Mouse (Mus musculus): ENCODE measurements around the gene Ago3. TPM values are rescaled to one million over a fixed set of nuclear protein-coding genes. Genes with fewer than 3 reads are reported as not detected.

Gene Ago3
- polyA plus RNA-seq, 1 experiment, result 20.7 TPM

DNA sequence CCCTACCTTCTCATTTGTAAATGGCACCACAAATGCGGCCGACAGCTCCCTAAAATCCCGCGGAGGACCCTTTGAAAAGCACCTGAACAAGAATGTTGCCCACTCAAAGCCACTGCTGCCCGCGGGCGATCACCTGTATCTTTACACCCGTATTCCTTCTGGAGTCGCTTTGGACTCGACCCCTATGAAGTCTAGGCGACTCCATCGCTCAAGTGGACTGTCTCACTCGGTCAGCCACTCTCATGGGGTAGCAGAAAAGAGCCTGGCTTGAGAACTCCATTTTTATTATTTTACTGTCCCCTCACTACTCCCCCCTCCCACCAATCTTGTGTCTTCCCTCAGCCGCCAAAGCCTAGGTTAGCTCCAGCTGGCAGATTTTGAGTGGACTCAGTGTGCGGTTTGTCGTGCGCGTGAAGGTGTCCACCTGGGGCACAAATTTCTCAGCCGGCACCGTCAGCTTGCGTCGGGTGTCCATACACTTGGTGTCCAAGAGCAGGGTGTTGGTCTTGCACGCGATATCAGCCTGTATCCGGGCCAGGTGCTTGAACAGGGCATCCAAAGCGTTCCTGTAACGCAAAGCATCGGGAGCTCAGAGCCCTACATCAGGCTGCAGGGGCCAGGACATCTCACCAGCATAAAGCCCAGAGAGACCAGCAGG, 107.4 kb downstream of the Ago3 start:
- TF ChIP-seq POLR2A (IDR thresholded peaks at IDR 0.05; ENCODE audit: insufficient read depth, low read length) (no peak), CTCF (IDR thresholded peaks at IDR 0.05; ENCODE audit: low read depth, low read length) (no peak), EP300 (IDR thresholded peaks at IDR 0.05; ENCODE audit: insufficient read depth, low read depth, low read length) (no peak)
- Histone ChIP-seq H3K4me3 (ENCODE audit: low read depth, low read length) (peak overlapping the region; percentile 40), H3K27me3 (ENCODE audit: control insufficient read depth, insufficient read depth, low read length, poor library complexity, severe bottlenecking) (no peaks in the 10 kb centered on the region), H3K9ac (ENCODE audit: low read depth, poor library complexity, severe bottlenecking) (0 out of 2 replicates have a peak overlapping the region, but pooled peaks have one; percentile 22), H3K36me3 (ENCODE audit: control insufficient read depth, insufficient read depth, low read length, poor library complexity, severe bottlenecking) (peaks cover 13% of the 10 kb centered on the region), H3K4me1 (ENCODE audit: control insufficient read depth, insufficient read depth, low read length) (peaks cover 5% of the 10 kb centered on the region), H3K27ac (ENCODE audit: insufficient read depth, low read length) (no peak overlapping the region), H3K9me3 (replicated peaks; ENCODE audit: control insufficient read depth, insufficient read depth, low read length, poor library complexity, severe bottlenecking) (no peaks in the 10 kb centered on the region)

DNA sequence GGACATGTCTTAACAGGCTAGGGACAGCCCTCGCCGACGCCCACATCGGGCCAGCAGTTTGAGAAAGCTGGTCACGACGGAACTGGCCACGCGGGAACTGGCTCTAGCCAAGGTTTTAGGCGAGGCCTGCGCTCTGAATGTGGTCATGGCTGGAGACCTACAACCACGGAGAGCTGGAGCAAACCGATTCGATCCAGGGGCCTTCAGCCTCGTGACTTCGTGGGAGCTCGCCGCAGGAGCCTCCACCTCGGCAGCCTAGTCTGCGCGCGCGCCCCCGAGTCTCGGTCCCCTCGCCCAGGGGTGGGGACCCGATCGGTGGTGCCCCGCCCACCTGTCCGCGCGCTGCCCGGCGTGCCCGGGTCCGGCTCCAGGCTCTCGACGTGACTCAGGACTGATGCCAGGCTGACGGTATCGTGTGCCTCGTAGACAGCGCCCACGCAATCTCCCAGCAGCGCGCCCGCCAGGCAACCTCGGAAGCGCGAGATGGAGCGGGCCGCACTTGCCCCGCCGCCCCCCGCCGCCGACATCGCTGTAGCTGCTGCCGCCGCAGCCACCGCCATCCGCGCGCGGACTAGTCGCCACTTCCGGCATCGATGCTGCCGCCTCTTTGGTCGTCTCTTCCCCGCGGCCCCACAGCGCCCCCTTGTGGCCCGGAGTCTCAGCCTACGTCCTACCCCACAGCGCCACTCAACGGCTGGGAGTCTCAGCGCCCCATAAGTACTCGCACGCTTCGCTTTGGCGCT, 108.1 kb downstream of the Ago3 start, which contains the start of gene Adprhl2:
Gene Adprhl2 (minus strand): TSS at position 593 of the 743 bp plus-strand sequence.
- peak within 1 kb of the TSS; percentile 89 for H3K9ac ChIP-seq (ENCODE audit: low read depth, poor library complexity, severe bottlenecking)
- peak; percentile 84; the same call in 1 of the 2 replicates for TF ChIP-seq EP300 (IDR thresholded peaks at IDR 0.05; ENCODE audit: insufficient read depth, low read depth, low read length)
- TF ChIP-seq POLR2A (IDR thresholded peaks at IDR 0.05; ENCODE audit: insufficient read depth, low read length), result no peak
- peak; percentile 100 for TF ChIP-seq CTCF (IDR thresholded peaks at IDR 0.05; ENCODE audit: low read depth, low read length)
- H3K4me3 ChIP-seq (ENCODE audit: low read depth, low read length), result peak within 1 kb of the TSS; percentile 93
- H3K36me3 ChIP-seq (ENCODE audit: control insufficient read depth, insufficient read depth, low read length, poor library complexity, severe bottlenecking), result peaks cover 20% of the 10 kb centered on the region
- H3K9me3 ChIP-seq (replicated peaks; ENCODE audit: control insufficient read depth, insufficient read depth, low read length, poor library complexity, severe bottlenecking), result no peaks in the 10 kb centered on the region
- H3K27me3 ChIP-seq (ENCODE audit: control insufficient read depth, insufficient read depth, low read length, poor library complexity, severe bottlenecking), result no peaks in the 10 kb centered on the region
- H3K4me1 ChIP-seq (ENCODE audit: control insufficient read depth, insufficient read depth, low read length), result peaks cover 5% of the 10 kb centered on the region
- peak within 1 kb of the TSS; percentile 37 for H3K27ac ChIP-seq (ENCODE audit: insufficient read depth, low read length)

DNA sequence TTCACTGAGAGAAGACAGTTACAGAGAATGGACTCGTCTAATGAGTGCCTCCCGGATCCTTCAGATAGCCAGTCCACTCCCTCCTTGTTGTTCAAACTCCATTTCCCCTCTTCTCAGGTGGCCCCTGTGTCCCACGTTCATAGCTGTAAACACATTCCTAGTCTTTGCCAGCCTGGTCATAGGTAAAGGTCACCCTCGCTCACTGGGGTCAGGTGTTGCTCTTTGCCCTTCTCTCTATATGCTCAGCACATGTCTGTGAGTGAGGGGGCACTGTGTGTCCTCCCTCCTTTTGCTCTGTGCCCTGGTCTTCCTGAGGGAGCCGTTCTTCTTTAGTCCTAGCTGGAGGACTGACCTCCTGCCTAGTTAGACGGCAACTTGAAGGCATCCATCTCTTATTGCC, 109.5 kb downstream of the Ago3 start:
- Histone ChIP-seq H3K27ac (ENCODE audit: insufficient read depth, low read length) (no peak overlapping the region), H3K9ac (ENCODE audit: low read depth, poor library complexity, severe bottlenecking) (no peak overlapping the region), H3K36me3 (ENCODE audit: control insufficient read depth, insufficient read depth, low read length, poor library complexity, severe bottlenecking) (peaks cover 26% of the 10 kb centered on the region), H3K9me3 (replicated peaks; ENCODE audit: control insufficient read depth, insufficient read depth, low read length, poor library complexity, severe bottlenecking) (no peaks in the 10 kb centered on the region), H3K27me3 (ENCODE audit: control insufficient read depth, insufficient read depth, low read length, poor library complexity, severe bottlenecking) (no peaks in the 10 kb centered on the region), H3K4me1 (ENCODE audit: control insufficient read depth, insufficient read depth, low read length) (peaks cover 2% of the 10 kb centered on the region), H3K4me3 (ENCODE audit: low read depth, low read length) (no peak overlapping the region)
- TF ChIP-seq CTCF (IDR thresholded peaks at IDR 0.05; ENCODE audit: low read depth, low read length) (no peak), EP300 (IDR thresholded peaks at IDR 0.05; ENCODE audit: insufficient read depth, low read depth, low read length) (no peak), POLR2A (IDR thresholded peaks at IDR 0.05; ENCODE audit: insufficient read depth, low read length) (no peak)

DNA sequence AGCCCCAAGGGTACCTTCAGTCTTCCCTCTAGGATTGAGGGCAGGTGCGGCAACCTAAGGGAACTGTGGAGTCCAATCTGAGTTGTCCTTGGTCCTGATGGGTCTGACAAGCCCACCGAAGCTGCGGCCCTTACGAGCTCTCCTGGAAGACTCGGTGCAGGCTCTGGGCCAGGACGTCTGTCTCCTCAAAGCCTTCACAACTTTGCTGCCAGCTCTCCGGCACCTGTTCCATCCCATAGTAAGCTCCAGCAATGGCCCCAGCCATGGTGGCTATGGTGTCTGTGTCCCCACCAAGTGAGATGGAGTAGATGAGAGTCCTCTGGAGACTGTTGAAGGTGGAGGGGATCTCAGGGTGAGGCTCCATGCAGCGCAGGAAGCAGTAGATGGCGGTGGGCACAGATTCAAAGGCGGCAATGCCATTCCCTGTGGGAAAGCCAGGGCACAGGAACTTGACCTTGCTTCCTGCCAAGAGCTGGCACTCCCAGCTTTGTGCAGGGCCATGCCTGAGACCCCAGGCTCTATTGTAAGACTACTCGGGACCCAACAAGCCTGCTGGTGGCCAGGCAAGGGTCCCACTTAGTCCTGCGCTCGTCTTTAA, 112.8 kb downstream of the Ago3 start:
- no peaks in the 10 kb centered on the region for H3K9me3 ChIP-seq (replicated peaks; ENCODE audit: control insufficient read depth, insufficient read depth, low read length, poor library complexity, severe bottlenecking)
- no peak overlapping the region for H3K4me3 ChIP-seq (ENCODE audit: low read depth, low read length)
- H3K36me3 ChIP-seq (ENCODE audit: control insufficient read depth, insufficient read depth, low read length, poor library complexity, severe bottlenecking), result peaks cover 26% of the 10 kb centered on the region
- H3K9ac ChIP-seq (ENCODE audit: low read depth, poor library complexity, severe bottlenecking), result no peak overlapping the region
- H3K27me3 ChIP-seq (ENCODE audit: control insufficient read depth, insufficient read depth, low read length, poor library complexity, severe bottlenecking), result no peaks in the 10 kb centered on the region
- no peaks in the 10 kb centered on the region for H3K4me1 ChIP-seq (ENCODE audit: control insufficient read depth, insufficient read depth, low read length)
- no peak overlapping the region for H3K27ac ChIP-seq (ENCODE audit: insufficient read depth, low read length)
- TF ChIP-seq EP300 (IDR thresholded peaks at IDR 0.05; ENCODE audit: insufficient read depth, low read depth, low read length) (no peak), CTCF (IDR thresholded peaks at IDR 0.05; ENCODE audit: low read depth, low read length) (no peak), POLR2A (IDR thresholded peaks at IDR 0.05; ENCODE audit: insufficient read depth, low read length) (no peak)

DNA sequence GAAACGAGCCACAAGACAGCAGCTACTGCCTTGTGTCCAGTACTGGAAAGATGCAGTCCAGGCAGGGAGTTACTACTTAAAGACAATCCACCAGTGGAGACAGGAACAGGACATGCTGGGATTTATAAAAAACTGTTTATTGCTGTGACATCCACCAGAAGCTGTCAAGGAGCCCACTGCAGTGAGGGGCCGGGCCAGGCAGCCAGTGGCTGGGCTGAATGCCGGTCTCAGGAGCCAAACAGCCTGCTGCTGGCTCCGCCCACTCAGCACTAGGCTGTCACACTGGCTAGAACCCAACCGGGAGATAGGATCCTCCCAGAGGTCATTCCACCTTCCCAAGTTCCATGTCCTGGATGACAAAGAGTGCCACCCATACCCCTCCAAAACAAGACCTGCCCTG, 113.4 kb downstream of the Ago3 start:
- Histone ChIP-seq H3K27me3 (ENCODE audit: control insufficient read depth, insufficient read depth, low read length, poor library complexity, severe bottlenecking) (no peaks in the 10 kb centered on the region), H3K36me3 (ENCODE audit: control insufficient read depth, insufficient read depth, low read length, poor library complexity, severe bottlenecking) (peaks cover 26% of the 10 kb centered on the region), H3K9me3 (replicated peaks; ENCODE audit: control insufficient read depth, insufficient read depth, low read length, poor library complexity, severe bottlenecking) (no peaks in the 10 kb centered on the region), H3K9ac (ENCODE audit: low read depth, poor library complexity, severe bottlenecking) (no peak overlapping the region), H3K27ac (ENCODE audit: insufficient read depth, low read length) (no peak overlapping the region), H3K4me1 (ENCODE audit: control insufficient read depth, insufficient read depth, low read length) (no peaks in the 10 kb centered on the region), H3K4me3 (ENCODE audit: low read depth, low read length) (no peak overlapping the region)
- no peak for TF ChIP-seq POLR2A (IDR thresholded peaks at IDR 0.05; ENCODE audit: insufficient read depth, low read length)
- no peak for TF ChIP-seq EP300 (IDR thresholded peaks at IDR 0.05; ENCODE audit: insufficient read depth, low read depth, low read length)
- TF ChIP-seq CTCF (IDR thresholded peaks at IDR 0.05; ENCODE audit: low read depth, low read length), result no peak
